Mouse (Mus musculus): ENCODE data around the gene Igsf21. TPM values are rescaled to one million over a fixed set of nuclear protein-coding genes. Genes with fewer than 3 reads are reported as not detected.

Gene Igsf21
- polyA plus RNA-seq, 1 experiment: 36.1 TPM

GRCm38 (mm10) chr4:140138846-140139245 lies 107.7 kb downstream of the Igsf21 start:
- no peak for DNase-seq (ENCODE audit: low read depth)
- TF ChIP-seq POLR2A (IDR thresholded peaks at IDR 0.05; ENCODE audit: borderline replicate concordance, extremely low read depth, insufficient read depth, insufficient read length, poor library complexity, severe bottlenecking) (no peak), CTCF (IDR thresholded peaks at IDR 0.05; ENCODE audit: borderline replicate concordance, extremely low read depth, insufficient read depth, insufficient read length) (no peak)

- no peak for TF ChIP-seq CTCF (IDR thresholded peaks at IDR 0.05; ENCODE audit: borderline replicate concordance, extremely low read depth, insufficient read depth, insufficient read length)
- DNase-seq (ENCODE audit: low read depth): peak; percentile 62
Measured at GRCm38 (mm10) chr4:140131625-140132321, 114.8 kb downstream of the Igsf21 start.

GRCm38 (mm10) chr4:140131201-140131600 lies 115.4 kb downstream of the Igsf21 start:
- TF ChIP-seq POLR2A (IDR thresholded peaks at IDR 0.05; ENCODE audit: borderline replicate concordance, extremely low read depth, insufficient read depth, insufficient read length, poor library complexity, severe bottlenecking): no peak
- TF ChIP-seq CTCF (IDR thresholded peaks at IDR 0.05; ENCODE audit: borderline replicate concordance, extremely low read depth, insufficient read depth, insufficient read length): no peak
- DNase-seq (ENCODE audit: low read depth): no peak

GRCm38 (mm10) chr4:140129553-140130275 lies 116.9 kb downstream of the Igsf21 start:
- no peak for TF ChIP-seq CTCF (IDR thresholded peaks at IDR 0.05; ENCODE audit: borderline replicate concordance, extremely low read depth, insufficient read depth, insufficient read length)
- no peak for TF ChIP-seq POLR2A (IDR thresholded peaks at IDR 0.05; ENCODE audit: borderline replicate concordance, extremely low read depth, insufficient read depth, insufficient read length, poor library complexity, severe bottlenecking)
- peak; percentile 52 for DNase-seq (ENCODE audit: low read depth)

GRCm38 (mm10) chr4:140128116-140128515 lies 118.5 kb downstream of the Igsf21 start:
- DNase-seq (ENCODE audit: low read depth): no peak

GRCm38 (mm10) chr4:140125806-140126205 lies 120.8 kb downstream of the Igsf21 start:
- no peak for DNase-seq (ENCODE audit: low read depth)
- TF ChIP-seq CTCF (IDR thresholded peaks at IDR 0.05; ENCODE audit: borderline replicate concordance, extremely low read depth, insufficient read depth, insufficient read length): no peak
- TF ChIP-seq POLR2A (IDR thresholded peaks at IDR 0.05; ENCODE audit: borderline replicate concordance, extremely low read depth, insufficient read depth, insufficient read length, poor library complexity, severe bottlenecking): no peak

More at GRCm38 (mm10) chr4:140128116-140128515, 118.5 kb downstream of the Igsf21 start:
- TF ChIP-seq CTCF (IDR thresholded peaks at IDR 0.05; ENCODE audit: borderline replicate concordance, extremely low read depth, insufficient read depth, insufficient read length) (no peak), POLR2A (IDR thresholded peaks at IDR 0.05; ENCODE audit: borderline replicate concordance, extremely low read depth, insufficient read depth, insufficient read length, poor library complexity, severe bottlenecking) (no peak)

- no peak for DNase-seq (ENCODE audit: low read depth)
- TF ChIP-seq CTCF (IDR thresholded peaks at IDR 0.05; ENCODE audit: borderline replicate concordance, extremely low read depth, insufficient read depth, insufficient read length) (no peak), POLR2A (IDR thresholded peaks at IDR 0.05; ENCODE audit: borderline replicate concordance, extremely low read depth, insufficient read depth, insufficient read length, poor library complexity, severe bottlenecking) (no peak)
Measured at GRCm38 (mm10) chr4:140122534-140122933, 124.0 kb downstream of the Igsf21 start.

GRCm38 (mm10) chr4:140117275-140117691 lies 129.3 kb downstream of the Igsf21 start:
- TF ChIP-seq CTCF (IDR thresholded peaks at IDR 0.05; ENCODE audit: borderline replicate concordance, extremely low read depth, insufficient read depth, insufficient read length) (no peak), POLR2A (IDR thresholded peaks at IDR 0.05; ENCODE audit: borderline replicate concordance, extremely low read depth, insufficient read depth, insufficient read length, poor library complexity, severe bottlenecking) (no peak)

GRCm38 (mm10) chr4:140115756-140116155 lies 130.8 kb downstream of the Igsf21 start:
- TF ChIP-seq CTCF (IDR thresholded peaks at IDR 0.05; ENCODE audit: borderline replicate concordance, extremely low read depth, insufficient read depth, insufficient read length) (no peak), POLR2A (IDR thresholded peaks at IDR 0.05; ENCODE audit: borderline replicate concordance, extremely low read depth, insufficient read depth, insufficient read length, poor library complexity, severe bottlenecking) (no peak)
- DNase-seq (ENCODE audit: low read depth): peak; percentile 73

More at GRCm38 (mm10) chr4:140117275-140117691, 129.3 kb downstream of the Igsf21 start:
- no peak for DNase-seq (ENCODE audit: low read depth)

- TF ChIP-seq POLR2A (IDR thresholded peaks at IDR 0.05; ENCODE audit: borderline replicate concordance, extremely low read depth, insufficient read depth, insufficient read length, poor library complexity, severe bottlenecking): no peak
- peak; percentile 31; the same call in 1 of the 2 replicates for TF ChIP-seq CTCF (IDR thresholded peaks at IDR 0.05; ENCODE audit: borderline replicate concordance, extremely low read depth, insufficient read depth, insufficient read length)
- no peak for DNase-seq (ENCODE audit: low read depth)
Measured at GRCm38 (mm10) chr4:140115053-140115452, 131.5 kb downstream of the Igsf21 start.

GRCm38 (mm10) chr4:140113690-140114475 lies 132.7 kb downstream of the Igsf21 start:
- peak; percentile 73 for DNase-seq (ENCODE audit: low read depth)
- TF ChIP-seq CTCF (IDR thresholded peaks at IDR 0.05; ENCODE audit: borderline replicate concordance, extremely low read depth, insufficient read depth, insufficient read length): no peak
